Mouse (Mus musculus): ENCODE measurements around the gene Prkab2. TPM values are rescaled to one million over a fixed set of nuclear protein-coding genes. Genes with fewer than 3 reads are reported as not detected.

Prkab2 gene
- polyA plus RNA-seq, 1 experiment from 2014 or later = 6.8 TPM

GRCm38 (mm10) chr3:97710134-97710533, 52.1 kb downstream of the Prkab2 start:
- Histone ChIP-seq H3K27me3 (ENCODE audit: control insufficient read depth, insufficient read depth, low read length) (no peaks in the 10 kb centered on the region), H3K36me3 (ENCODE audit: control insufficient read depth, insufficient read depth, low read length) (no peaks in the 10 kb centered on the region), H3K27ac (ENCODE audit: low read depth, low read length) (no peak overlapping the region), H3K9me3 (ENCODE audit: control insufficient read depth, low read length) (no peaks in the 10 kb centered on the region), H3K4me3 (ENCODE audit: low read depth, low read length) (no peak overlapping the region), H3K4me2 (ENCODE audit: low read depth, low read length, severe bottlenecking) (no peak overlapping the region), H3K9ac (ENCODE audit: low read length) (no peak overlapping the region), H3K4me1 (replicated peaks; ENCODE audit: control insufficient read depth, insufficient read depth, low read length) (no peaks in the 10 kb centered on the region)
- DNase-seq (ENCODE audit: low spot score) (no peak), ATAC-seq (replicated peaks; ENCODE audit: low FRiP score) (no peak)
- WGBS = 86% methylated on average over 11 of the region's 11 CpGs

- H3K27ac ChIP-seq (ENCODE audit: low read depth, low read length) = no peak overlapping the region
- ATAC-seq (replicated peaks; ENCODE audit: low FRiP score) = no peak
- no peak overlapping the region for H3K4me2 ChIP-seq (ENCODE audit: low read depth, low read length, severe bottlenecking)
- no peak for DNase-seq (ENCODE audit: low spot score)
- H3K36me3 ChIP-seq (ENCODE audit: control insufficient read depth, insufficient read depth, low read length) = no peaks in the 10 kb centered on the region
- H3K27me3 ChIP-seq (ENCODE audit: control insufficient read depth, insufficient read depth, low read length) = no peaks in the 10 kb centered on the region
- no peaks in the 10 kb centered on the region for H3K9me3 ChIP-seq (ENCODE audit: control insufficient read depth, low read length)
- 76% methylated on average over 5 of the region's 5 CpGs for WGBS
- H3K4me3 ChIP-seq (ENCODE audit: low read depth, low read length) = no peak overlapping the region
- H3K4me1 ChIP-seq (replicated peaks; ENCODE audit: control insufficient read depth, insufficient read depth, low read length) = no peaks in the 10 kb centered on the region
- H3K9ac ChIP-seq (ENCODE audit: low read length) = no peak overlapping the region
Observed at GRCm38 (mm10) chr3:97710881-97711280, 52.9 kb downstream of the Prkab2 start.

DNA sequence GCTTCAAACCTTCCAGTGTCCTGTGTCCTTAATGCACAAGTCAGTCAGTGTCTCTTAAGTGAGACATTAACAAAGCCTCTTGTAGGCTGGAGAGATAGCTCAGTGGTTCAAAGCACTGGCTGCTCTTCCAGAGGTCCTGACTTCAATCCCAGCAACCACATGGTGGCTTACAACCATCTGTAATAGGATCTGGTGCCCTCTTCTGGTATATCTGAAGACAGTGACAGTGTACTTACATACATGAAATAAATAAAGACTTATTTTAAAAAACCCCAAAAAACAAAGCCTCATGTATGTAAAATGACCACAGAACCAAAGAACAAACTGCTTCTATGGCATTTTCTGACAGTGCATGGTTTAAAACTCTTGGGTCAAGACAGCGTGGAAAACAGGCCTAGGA, 57.9 kb downstream of the Prkab2 start:
- 87% methylated on average over 1 of the region's 1 CpGs for WGBS
- no peak overlapping the region for H3K9ac ChIP-seq (ENCODE audit: low read length)
- no peaks in the 10 kb centered on the region for H3K27me3 ChIP-seq (ENCODE audit: control insufficient read depth, insufficient read depth, low read length)
- ATAC-seq (replicated peaks; ENCODE audit: low FRiP score) (no peak), DNase-seq (ENCODE audit: low spot score) (no peak)
- no peaks in the 10 kb centered on the region for H3K36me3 ChIP-seq (ENCODE audit: control insufficient read depth, insufficient read depth, low read length)
- H3K4me1 ChIP-seq (replicated peaks; ENCODE audit: control insufficient read depth, insufficient read depth, low read length) = no peaks in the 10 kb centered on the region
- no peak overlapping the region for H3K27ac ChIP-seq (ENCODE audit: low read depth, low read length)
- H3K9me3 ChIP-seq (ENCODE audit: control insufficient read depth, low read length) = no peaks in the 10 kb centered on the region
- H3K4me2 ChIP-seq (ENCODE audit: low read depth, low read length, severe bottlenecking) = no peak overlapping the region
- no peak overlapping the region for H3K4me3 ChIP-seq (ENCODE audit: low read depth, low read length)

DNA sequence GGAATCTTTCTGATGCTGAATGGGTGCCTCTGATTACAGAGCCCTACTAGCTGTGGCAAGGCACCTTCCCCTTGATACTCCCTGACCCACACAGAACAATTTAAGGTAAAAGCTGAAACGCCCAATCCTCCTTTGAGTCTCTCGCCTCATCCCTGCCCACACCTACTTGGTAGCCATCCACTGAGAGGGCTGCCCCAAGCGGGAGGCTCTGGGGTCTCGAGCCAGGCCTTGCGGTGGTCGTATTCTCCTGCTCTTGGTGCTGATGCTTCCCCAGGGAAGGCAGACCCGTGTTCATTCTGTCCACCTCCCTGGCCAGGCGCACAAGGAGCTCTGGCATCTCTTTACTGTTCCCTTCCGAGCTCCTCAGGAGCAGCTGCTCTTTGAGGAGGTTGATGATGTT, 61.1 kb downstream of the Prkab2 start:
- H3K27me3 ChIP-seq (ENCODE audit: control insufficient read depth, insufficient read depth, low read length) = no peaks in the 10 kb centered on the region
- 86% methylated on average over 9 of the region's 9 CpGs for WGBS
- H3K27ac ChIP-seq (ENCODE audit: low read depth, low read length) = no peak overlapping the region
- H3K4me1 ChIP-seq (replicated peaks; ENCODE audit: control insufficient read depth, insufficient read depth, low read length) = no peaks in the 10 kb centered on the region
- no peak overlapping the region for H3K9ac ChIP-seq (ENCODE audit: low read length)
- ATAC-seq (replicated peaks; ENCODE audit: low FRiP score) (no peak), DNase-seq (ENCODE audit: low spot score) (no peak)
- no peak overlapping the region for H3K4me3 ChIP-seq (ENCODE audit: low read depth, low read length)
- H3K36me3 ChIP-seq (ENCODE audit: control insufficient read depth, insufficient read depth, low read length) = no peaks in the 10 kb centered on the region
- no peak overlapping the region for H3K4me2 ChIP-seq (ENCODE audit: low read depth, low read length, severe bottlenecking)
- no peaks in the 10 kb centered on the region; the same call in 1 of the 2 replicates for H3K9me3 ChIP-seq (ENCODE audit: control insufficient read depth, low read length)

Small RNA genes lying within 50 kb of the gene (microRNA-seq; reads per million reads assigned to microRNA genes)
- gene Mir7225 (ENCODE audit: insufficient number of aligned reads) = not detected

Other genes with a start within 250 kb of the Prkab2 start
- gene Olfr1402, start 236.2 kb upstream of the Prkab2 start, polyA plus RNA-seq (2014; fragmentation: Nextera tagmentation; extraction: Ambion mirVana) = not detected in 2 replicates
- 18.9 and 21.0 TPM in 2 replicates for gene Chd1l, start 48.0 kb upstream of the Prkab2 start, polyA plus RNA-seq (2014; fragmentation: Nextera tagmentation; extraction: Ambion mirVana)
- gene Fmo5, start 29.4 kb upstream of the Prkab2 start, polyA plus RNA-seq (2014; fragmentation: Nextera tagmentation; extraction: Ambion mirVana) = 0.65 and 0.69 TPM in 2 replicates
- gene Gm17651, start 16.5 kb downstream of the Prkab2 start, polyA plus RNA-seq (2014; fragmentation: Nextera tagmentation; extraction: Ambion mirVana) = not detected in 2 replicates
- gene Pde4dip, start 230.5 kb downstream of the Prkab2 start, polyA plus RNA-seq (2014; fragmentation: Nextera tagmentation; extraction: Ambion mirVana) = 25.7 and 27.2 TPM in 2 replicates
- gene Sec22b, start 243.0 kb downstream of the Prkab2 start, polyA plus RNA-seq (2014; fragmentation: Nextera tagmentation; extraction: Ambion mirVana) = 121 and 122 TPM in 2 replicates